Mouse (Mus musculus): ENCODE results near the gene Pxn. TPM values are rescaled to one million over a fixed set of nuclear protein-coding genes. Genes with fewer than 3 reads are reported as not detected.

Gene Pxn
- polyA plus RNA-seq, 1 experiment from 2014 or later = 24.3 TPM

DNA sequence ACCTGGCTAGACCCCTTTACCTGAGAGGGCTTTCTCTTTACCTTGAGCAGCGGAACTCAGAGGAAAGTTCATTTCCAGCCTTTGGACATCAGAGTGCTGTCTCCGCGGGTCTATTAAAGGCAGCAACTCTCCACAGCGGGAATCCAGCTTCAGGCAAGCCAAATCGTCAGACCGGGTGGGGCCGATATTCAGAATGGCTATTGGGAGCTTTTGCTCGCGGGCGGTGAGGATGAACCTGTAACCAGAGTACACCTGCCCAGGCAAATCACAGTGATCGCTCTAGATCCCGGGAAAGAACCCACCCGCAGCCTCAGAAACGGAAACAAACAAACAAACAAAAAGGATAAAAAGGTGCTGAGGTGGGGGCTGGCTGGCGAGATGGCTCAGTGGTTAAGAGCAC is 26.9 kb upstream of the Pxn start:
- no peak for ATAC-seq (ENCODE audit: low FRiP score, low read depth)
- Histone ChIP-seq H3K4me2 (no peak overlapping the region), H3K27me3 (no peaks in the 10 kb centered on the region), H3K36me3 (peaks cover 10% of the 10 kb centered on the region; the same call in 1 of the 2 replicates), H3K27ac (replicated peaks) (no peak overlapping the region), H3K4me1 (replicated peaks) (peaks cover 26% of the 10 kb centered on the region), H3K9ac (no peak overlapping the region), H3K4me3 (no peak overlapping the region), H3K9me3 (no peaks in the 10 kb centered on the region)
- WGBS = 39% methylated on average over 15 of the region's 15 CpGs

DNA sequence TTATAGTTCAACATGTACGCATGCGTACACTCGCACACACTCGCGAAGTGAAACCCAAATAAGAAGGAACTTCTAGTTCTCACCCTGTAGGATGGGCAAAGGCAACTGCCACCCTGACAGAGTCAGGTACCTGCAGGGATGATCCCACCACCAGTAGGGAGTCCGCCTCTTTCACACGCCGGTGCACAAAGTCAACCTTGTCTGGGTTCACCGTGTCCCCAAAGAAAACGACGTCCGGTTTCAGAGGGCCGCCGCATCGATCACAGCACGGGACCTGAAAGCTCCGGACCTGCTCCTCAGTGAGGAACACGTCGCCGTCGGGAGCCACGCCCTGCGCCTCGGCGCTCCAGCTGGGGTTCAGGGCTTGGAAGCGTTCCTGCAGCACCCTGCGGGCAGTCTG is 26.4 kb upstream of the Pxn start:
- H3K4me3 ChIP-seq = peak overlapping the region; percentile 14
- 16% methylated on average over 27 of the region's 27 CpGs for WGBS

DNA sequence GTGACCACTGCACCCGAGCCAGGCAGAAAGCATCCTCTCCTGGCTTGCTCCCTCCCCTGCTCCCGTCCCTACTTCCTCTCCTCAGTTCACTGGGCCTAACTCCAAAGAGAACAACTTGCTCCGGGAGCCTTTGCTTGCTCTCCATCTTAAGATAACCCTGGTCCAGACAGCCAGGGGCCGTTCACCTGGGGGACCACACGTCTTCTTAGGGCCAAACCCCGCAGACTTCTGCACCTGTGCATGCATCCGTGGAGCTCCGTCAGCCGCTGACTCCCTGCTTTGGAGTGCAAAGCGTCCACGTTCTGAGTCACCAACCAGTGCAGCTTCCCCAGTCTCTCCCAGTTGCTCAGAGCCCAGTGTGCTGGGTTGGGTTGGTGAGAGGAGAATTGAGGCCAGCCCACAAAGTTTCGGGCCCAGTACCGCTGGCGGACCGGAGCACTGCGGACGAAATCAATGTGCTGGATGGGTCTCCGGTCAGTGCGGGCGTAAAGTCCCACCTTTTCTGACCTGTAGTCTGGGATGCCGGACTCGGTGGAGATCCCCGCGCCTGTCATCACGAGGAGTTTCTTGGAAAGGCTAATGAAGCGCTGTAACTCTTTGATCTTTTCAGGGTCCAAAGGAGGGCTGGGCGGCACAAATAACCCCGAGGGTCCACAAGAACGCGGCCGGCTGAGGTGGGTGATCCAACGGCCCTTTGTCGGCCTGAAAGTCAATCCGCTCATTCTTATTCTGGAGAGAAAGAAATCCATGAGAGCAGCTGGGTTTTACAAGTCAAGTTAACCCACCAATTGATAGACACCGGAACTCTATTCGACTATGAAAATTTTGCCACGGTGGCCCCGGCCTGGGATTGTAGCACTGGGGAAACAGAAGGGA is 23.8 kb upstream of the Pxn start:
- H3K4me1 ChIP-seq (replicated peaks) = peaks cover 29% of the 10 kb centered on the region
- ATAC-seq (ENCODE audit: low FRiP score, low read depth) = no peak
- H3K36me3 ChIP-seq = peaks cover 3% of the 10 kb centered on the region; the same call in 1 of the 2 replicates
- peak overlapping the region; percentile 20; the same call in 1 of the 2 replicates for H3K9ac ChIP-seq
- H3K4me2 ChIP-seq = peak overlapping the region; percentile 45
- H3K9me3 ChIP-seq = no peaks in the 10 kb centered on the region
- WGBS = 28% methylated on average over 38 of the region's 38 CpGs
- H3K27ac ChIP-seq (replicated peaks) = no peak overlapping the region
- H3K27me3 ChIP-seq = no peaks in the 10 kb centered on the region
- H3K4me3 ChIP-seq = peak overlapping the region; percentile 16

More for the DNA sequence above, 26.4 kb upstream of the Pxn start:
- H3K27ac ChIP-seq (replicated peaks) = no peak overlapping the region
- H3K4me2 ChIP-seq = peak overlapping the region; percentile 45
- peaks cover 32% of the 10 kb centered on the region for H3K4me1 ChIP-seq (replicated peaks)
- ATAC-seq (ENCODE audit: low FRiP score, low read depth) = no peak
- no peaks in the 10 kb centered on the region for H3K27me3 ChIP-seq
- no peaks in the 10 kb centered on the region for H3K9me3 ChIP-seq
- no peak overlapping the region for H3K9ac ChIP-seq
- H3K36me3 ChIP-seq = peaks cover 10% of the 10 kb centered on the region; the same call in 1 of the 2 replicates

DNA sequence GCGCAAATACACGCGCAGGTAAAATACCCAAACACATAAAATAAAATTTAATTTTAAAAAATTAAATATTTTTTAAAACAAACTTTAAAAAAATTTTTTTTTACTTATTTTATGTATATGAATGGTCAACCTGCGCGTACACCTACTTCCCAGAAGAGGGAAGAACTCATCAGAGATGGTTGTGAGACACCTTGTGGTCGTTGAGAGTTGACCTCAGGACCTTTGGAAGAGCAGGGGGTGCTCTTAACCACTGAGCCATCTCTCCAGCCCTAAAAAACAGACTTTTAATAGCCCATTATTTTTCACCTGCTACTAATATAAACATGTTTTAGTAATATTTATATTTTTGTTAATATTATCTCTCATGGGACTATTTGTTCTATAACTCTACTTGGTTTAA is 23.1 kb upstream of the Pxn start:
- peaks cover 2% of the 10 kb centered on the region; the same call in 1 of the 2 replicates for H3K36me3 ChIP-seq
- H3K4me1 ChIP-seq (replicated peaks) = peaks cover 29% of the 10 kb centered on the region
- no peak overlapping the region for H3K4me3 ChIP-seq
- no peak for ATAC-seq (ENCODE audit: low FRiP score, low read depth)
- no peaks in the 10 kb centered on the region for H3K27me3 ChIP-seq
- H3K9me3 ChIP-seq = no peaks in the 10 kb centered on the region
- no peak overlapping the region for H3K27ac ChIP-seq (replicated peaks)
- 36% methylated on average over 6 of the region's 6 CpGs for WGBS
- peak overlapping the region; percentile 60 for H3K4me2 ChIP-seq
- no peak overlapping the region for H3K9ac ChIP-seq

DNA sequence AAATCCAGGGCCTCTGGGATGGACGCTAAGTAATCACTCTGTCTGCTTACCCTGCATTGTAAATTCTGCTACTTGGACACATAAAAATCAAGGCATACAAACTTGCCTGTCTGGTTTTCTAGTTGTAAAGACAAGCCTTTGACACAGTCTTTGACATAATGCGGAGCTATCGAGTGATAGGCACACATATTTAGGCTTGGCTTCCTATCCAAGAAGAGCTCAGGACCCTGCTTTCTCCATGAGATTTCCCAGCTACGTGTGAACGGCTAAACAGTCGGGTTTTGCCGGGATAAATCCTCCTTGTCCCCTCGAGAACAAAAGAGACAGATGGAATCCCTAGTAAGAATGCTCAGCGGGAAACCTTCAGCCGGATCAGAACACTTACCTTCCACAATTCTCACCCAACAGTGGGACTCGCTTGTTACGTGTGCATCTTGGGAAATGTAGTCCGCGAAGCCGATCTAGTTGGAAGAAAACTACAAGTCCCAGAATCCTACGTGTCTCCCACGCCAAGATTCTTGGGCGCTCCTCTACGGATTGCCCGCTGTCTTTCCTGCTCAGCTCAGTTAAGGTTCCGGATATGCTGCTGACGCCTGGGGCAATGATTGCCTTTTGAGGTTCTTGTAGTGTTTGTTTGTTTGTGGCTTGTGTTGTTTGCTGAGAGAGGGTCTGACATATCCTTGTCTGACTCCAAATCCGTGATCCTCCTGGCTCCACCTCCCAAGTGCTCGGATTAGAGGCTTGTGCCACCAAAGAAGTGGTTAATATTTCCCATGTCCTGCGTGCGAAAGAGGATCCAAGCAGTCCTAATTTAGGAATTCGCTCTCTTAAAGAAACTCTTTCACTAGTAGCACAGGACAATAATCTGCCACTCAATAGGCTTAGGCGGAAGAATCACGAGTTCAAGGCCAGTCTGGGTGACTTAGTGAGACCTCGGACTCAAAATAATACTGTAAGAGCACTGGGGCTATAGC is 22.2 kb upstream of the Pxn start, which contains the start of gene Sirt4:
TSS of gene Sirt4 (minus strand) at position 779 of the 974 bp plus-strand sequence.
- H3K27ac ChIP-seq (replicated peaks) = peak within 1 kb of the TSS; percentile 89
- peak; percentile 88 for ATAC-seq (ENCODE audit: low FRiP score, low read depth)
- H3K4me2 ChIP-seq = peak within 1 kb of the TSS; percentile 60
- H3K9me3 ChIP-seq = no peaks in the 10 kb centered on the region
- H3K27me3 ChIP-seq = no peaks in the 10 kb centered on the region
- WGBS = 6% methylated on average over 30 of the region's 30 CpGs
- peaks cover 34% of the 10 kb centered on the region for H3K4me1 ChIP-seq (replicated peaks)
- peaks cover 2% of the 10 kb centered on the region; the same call in 1 of the 2 replicates for H3K36me3 ChIP-seq
- peak within 1 kb of the TSS; percentile 65 for H3K9ac ChIP-seq
- H3K4me3 ChIP-seq = peak within 1 kb of the TSS; percentile 44

DNA sequence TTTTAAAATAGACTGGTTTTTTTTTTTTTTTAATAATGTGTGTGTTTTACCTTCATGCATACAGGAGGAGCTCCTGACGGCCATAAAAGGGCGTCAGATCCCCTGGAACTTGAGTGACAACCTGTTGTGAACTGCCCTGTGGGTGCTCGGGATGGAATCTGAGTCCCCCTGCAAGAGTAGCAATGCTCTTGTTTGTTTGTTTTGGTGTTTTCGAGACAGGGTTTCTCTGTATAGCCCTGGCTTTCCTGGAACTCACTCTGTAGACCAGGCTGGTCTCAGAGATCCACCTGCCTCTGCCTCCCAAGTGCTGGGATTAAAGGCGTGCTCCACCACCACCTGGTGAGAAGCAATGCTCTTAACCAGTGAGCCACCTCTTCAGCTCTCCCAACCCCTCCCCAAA is 21.5 kb upstream of the Pxn start:
- Histone ChIP-seq H3K27me3 (no peaks in the 10 kb centered on the region), H3K4me1 (replicated peaks) (peaks cover 34% of the 10 kb centered on the region), H3K9me3 (no peaks in the 10 kb centered on the region), H3K4me2 (peak overlapping the region; percentile 60), H3K4me3 (peak overlapping the region; percentile 44), H3K9ac (peak overlapping the region; percentile 65), H3K36me3 (no peaks in the 10 kb centered on the region), H3K27ac (replicated peaks) (peak overlapping the region; percentile 89)
- ATAC-seq (ENCODE audit: low FRiP score, low read depth) = no peak
- 70% methylated on average over 5 of the region's 5 CpGs for WGBS

DNA sequence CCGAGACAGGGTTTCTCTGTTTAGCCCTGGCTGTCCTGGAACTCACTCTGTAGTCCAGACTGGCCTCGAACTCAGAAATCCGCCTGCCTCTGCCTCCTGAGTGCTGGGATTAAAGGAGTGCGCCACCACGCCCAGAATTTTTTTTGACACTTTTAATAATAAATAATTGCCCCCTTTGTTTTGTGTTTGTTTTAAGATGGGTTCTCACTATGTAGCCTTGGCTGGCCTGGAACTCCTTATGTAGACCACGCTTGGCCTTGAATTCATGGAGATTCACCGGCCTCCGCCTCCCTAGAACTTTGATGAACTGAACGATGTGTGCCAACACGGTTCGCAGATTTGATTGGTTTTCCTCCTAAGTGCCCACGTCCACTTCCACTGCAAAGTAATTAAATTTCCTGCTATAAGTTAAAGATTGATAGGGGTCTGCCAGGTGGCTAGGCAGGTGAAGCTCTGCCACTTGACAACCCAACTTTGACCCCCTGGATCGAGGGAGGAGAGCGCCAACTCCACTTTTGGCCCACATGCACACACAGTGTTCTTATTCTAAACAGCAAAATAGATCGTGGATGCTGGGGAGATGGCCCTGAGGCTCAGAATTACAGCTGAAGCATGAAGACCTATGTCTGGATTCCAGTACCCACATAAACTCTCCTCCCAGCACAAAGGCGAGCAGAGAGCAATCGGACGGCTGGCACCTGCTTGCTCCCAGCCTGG is 20.8 kb upstream of the Pxn start:
- Histone ChIP-seq H3K27ac (replicated peaks) (no peak overlapping the region), H3K4me3 (no peak overlapping the region), H3K4me2 (no peak overlapping the region), H3K4me1 (replicated peaks) (peaks cover 33% of the 10 kb centered on the region), H3K9ac (no peak overlapping the region), H3K36me3 (no peaks in the 10 kb centered on the region), H3K9me3 (no peaks in the 10 kb centered on the region), H3K27me3 (no peaks in the 10 kb centered on the region)
- WGBS = 89% methylated on average over 18 of the region's 18 CpGs
- ATAC-seq (ENCODE audit: low FRiP score, low read depth) = no peak

DNA sequence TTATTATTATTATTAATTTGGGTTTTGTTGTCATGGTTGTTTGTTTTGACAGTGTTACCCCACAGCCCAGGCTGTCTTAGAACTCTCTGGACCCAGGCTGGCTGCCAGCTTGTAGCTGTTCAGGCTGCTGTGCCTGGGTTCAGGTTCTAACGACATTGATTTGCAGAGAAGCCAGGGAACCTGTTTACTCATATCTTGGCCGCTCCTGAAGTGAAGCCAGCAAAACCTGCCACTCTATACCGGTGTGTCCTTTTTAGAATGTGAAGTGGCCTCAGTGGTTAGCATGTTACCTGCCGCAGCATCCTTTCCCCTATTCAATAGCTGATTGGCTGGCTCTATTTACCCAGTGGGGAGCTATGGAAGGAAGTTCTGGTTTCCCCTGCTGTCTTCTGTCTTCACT is 19.8 kb upstream of the Pxn start:
- H3K4me2 ChIP-seq = no peak overlapping the region
- no peak overlapping the region for H3K4me3 ChIP-seq
- H3K27ac ChIP-seq (replicated peaks) = no peak overlapping the region
- H3K9me3 ChIP-seq = no peaks in the 10 kb centered on the region
- H3K27me3 ChIP-seq = no peaks in the 10 kb centered on the region
- ATAC-seq (ENCODE audit: low FRiP score, low read depth) = no peak
- whole genome bisulfite sequencing = 49% methylated on average over 4 of the region's 4 CpGs
- H3K9ac ChIP-seq = no peak overlapping the region
- peaks cover 42% of the 10 kb centered on the region for H3K4me1 ChIP-seq (replicated peaks)
- no peaks in the 10 kb centered on the region for H3K36me3 ChIP-seq

DNA sequence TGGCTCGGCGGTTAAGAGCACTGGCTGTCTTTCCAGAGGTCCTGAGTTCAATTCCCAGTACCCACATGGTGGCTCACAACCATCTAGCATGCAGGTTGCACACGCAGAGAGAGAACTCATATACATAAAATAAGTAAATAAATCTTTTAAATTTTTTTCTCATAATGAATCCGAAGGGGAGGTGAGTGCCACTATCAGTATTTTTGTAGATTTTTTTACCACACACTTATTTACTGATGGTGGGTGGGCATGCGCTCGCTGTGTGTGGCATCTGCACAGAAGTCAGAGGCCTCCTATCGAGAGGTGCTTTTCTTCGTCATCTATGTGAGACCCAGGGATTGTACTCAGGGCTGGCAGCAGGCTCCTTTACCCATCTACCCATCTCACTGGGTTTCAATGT is 19.1 kb upstream of the Pxn start:
- Histone ChIP-seq H3K36me3 (no peaks in the 10 kb centered on the region), H3K9ac (no peak overlapping the region), H3K27ac (replicated peaks) (no peak overlapping the region), H3K4me1 (replicated peaks) (peaks cover 44% of the 10 kb centered on the region), H3K4me2 (no peak overlapping the region), H3K4me3 (no peak overlapping the region), H3K9me3 (no peaks in the 10 kb centered on the region), H3K27me3 (no peaks in the 10 kb centered on the region)
- no peak for ATAC-seq (ENCODE audit: low FRiP score, low read depth)
- 84% methylated on average over 8 of the region's 8 CpGs for WGBS

DNA sequence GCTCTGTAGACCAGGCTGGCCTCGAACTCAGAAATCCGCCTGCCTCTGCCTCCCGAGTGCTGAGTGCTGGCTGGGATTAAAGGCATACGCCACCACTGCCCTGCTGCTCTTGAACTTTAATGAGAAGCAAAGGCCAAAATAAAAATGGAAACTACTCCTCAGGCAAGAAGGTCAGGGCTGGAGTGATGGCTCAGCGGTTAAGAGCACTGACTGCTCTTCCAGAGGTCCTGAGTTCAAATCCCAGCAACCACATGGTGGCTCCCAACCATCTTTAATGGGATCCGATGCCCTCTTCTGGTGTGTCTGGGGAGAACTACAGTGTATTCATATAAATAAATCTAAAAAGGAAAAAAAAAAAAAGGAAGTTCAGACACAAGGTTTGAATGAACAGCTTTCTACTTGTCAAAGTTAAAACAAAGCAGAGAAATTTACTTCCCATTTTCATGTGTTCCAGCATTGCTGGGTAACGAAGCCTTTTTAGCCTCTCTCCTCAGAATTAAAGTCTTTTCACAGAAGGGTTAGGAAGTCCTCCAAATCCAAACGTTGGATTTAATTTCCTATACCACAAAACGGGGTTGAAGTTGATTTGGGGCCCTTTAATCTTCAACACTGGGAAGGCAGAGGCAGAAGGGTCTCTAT is 18.4 kb upstream of the Pxn start:
- no peak for ATAC-seq (ENCODE audit: low FRiP score, low read depth)
- Histone ChIP-seq H3K4me1 (replicated peaks) (peaks cover 36% of the 10 kb centered on the region), H3K9me3 (no peaks in the 10 kb centered on the region), H3K27ac (replicated peaks) (no peak overlapping the region), H3K27me3 (no peaks in the 10 kb centered on the region), H3K9ac (no peak overlapping the region), H3K36me3 (no peaks in the 10 kb centered on the region), H3K4me2 (peak overlapping the region; percentile 74; the same call in 1 of the 2 replicates), H3K4me3 (peak overlapping the region; percentile 44; the same call in 1 of the 2 replicates)
- WGBS = 78% methylated on average over 9 of the region's 9 CpGs
